Mouse (Mus musculus): ENCODE measurements around the gene Dusp1. TPM values are rescaled to one million over a fixed set of nuclear protein-coding genes. Genes with fewer than 3 reads are reported as not detected.
A peak's percentile ranks its signal among the peaks of the same experiment; 100 is the strongest.

Dusp1 gene
- polyA plus RNA-seq, 1 experiment from 2014 or later = 18.9 TPM

- peaks cover 13% of the 10 kb centered on the region for H3K9me3 ChIP-seq
- no peaks in the 10 kb centered on the region for H3K36me3 ChIP-seq
- no peak overlapping the region for H3K27ac ChIP-seq
- WGBS = 76% methylated on average over 8 of the region's 8 CpGs
- no peak overlapping the region for H3K4me2 ChIP-seq (replicated peaks)
- H3K4me1 ChIP-seq = peaks cover 4% of the 10 kb centered on the region
- H3K9ac ChIP-seq = no peak overlapping the region
- no peak for ATAC-seq (ENCODE audit: low FRiP score, low read depth)
- H3K4me3 ChIP-seq = no peak overlapping the region
- no peaks in the 10 kb centered on the region for H3K27me3 ChIP-seq
Measured at GRCm38 (mm10) chr17:26488711-26489403, 73.1 kb downstream of the Dusp1 start.

DNA sequence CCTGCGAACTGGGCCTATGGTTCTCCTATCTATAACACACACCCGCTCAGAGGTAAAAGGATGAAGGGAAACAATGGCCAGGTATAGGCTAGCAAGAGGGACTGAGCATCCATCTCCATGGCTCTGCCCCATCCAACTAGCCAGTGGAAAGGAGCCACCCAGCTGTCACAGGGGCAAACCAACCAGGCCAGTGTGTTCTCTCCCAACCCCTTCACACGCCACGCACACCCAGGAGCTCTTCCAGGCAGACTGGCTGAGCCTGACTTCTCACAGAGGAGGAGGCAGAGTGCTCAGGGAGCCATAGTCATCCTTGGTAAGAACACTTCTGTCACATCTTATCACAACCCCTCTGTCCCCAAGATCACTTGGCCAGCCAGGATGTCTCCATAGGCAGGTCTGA is 74.0 kb downstream of the Dusp1 start:
- no peak overlapping the region for H3K4me2 ChIP-seq (replicated peaks)
- no peaks in the 10 kb centered on the region for H3K27me3 ChIP-seq
- ATAC-seq (ENCODE audit: low FRiP score, low read depth) = no peak
- H3K36me3 ChIP-seq = no peaks in the 10 kb centered on the region
- H3K27ac ChIP-seq = no peak overlapping the region
- H3K4me1 ChIP-seq = peaks cover 4% of the 10 kb centered on the region
- H3K9ac ChIP-seq = no peak overlapping the region
- H3K9me3 ChIP-seq = peaks cover 7% of the 10 kb centered on the region; the same call in 1 of the 2 replicates
- 97% methylated on average over 4 of the region's 4 CpGs for WGBS
- no peak overlapping the region for H3K4me3 ChIP-seq

GRCm38 (mm10) chr17:26487266-26487665 is 74.7 kb downstream of the Dusp1 start:
- Histone ChIP-seq H3K27ac (no peak overlapping the region), H3K4me3 (no peak overlapping the region), H3K36me3 (no peaks in the 10 kb centered on the region), H3K27me3 (no peaks in the 10 kb centered on the region), H3K4me2 (replicated peaks) (no peak overlapping the region), H3K4me1 (peaks cover 4% of the 10 kb centered on the region), H3K9ac (no peak overlapping the region), H3K9me3 (0 out of 2 replicates have a peak, but pooled peaks cover under 1% of the 10 kb centered on the region)
- 45% methylated on average over 5 of the region's 5 CpGs for WGBS
- ATAC-seq (ENCODE audit: low FRiP score, low read depth) = no peak

- Histone ChIP-seq H3K9me3 (no peaks in the 10 kb centered on the region), H3K4me3 (no peak overlapping the region), H3K27me3 (no peaks in the 10 kb centered on the region), H3K4me2 (replicated peaks) (no peak overlapping the region), H3K9ac (no peak overlapping the region), H3K27ac (0 out of 2 replicates have a peak overlapping the region, but pooled peaks have one; percentile 12), H3K4me1 (peaks cover 4% of the 10 kb centered on the region), H3K36me3 (no peaks in the 10 kb centered on the region)
- no peak for ATAC-seq (ENCODE audit: low FRiP score, low read depth)
- 63% methylated on average over 14 of the region's 14 CpGs for WGBS
Measured at GRCm38 (mm10) chr17:26484626-26485421, 77.1 kb downstream of the Dusp1 start.

DNA sequence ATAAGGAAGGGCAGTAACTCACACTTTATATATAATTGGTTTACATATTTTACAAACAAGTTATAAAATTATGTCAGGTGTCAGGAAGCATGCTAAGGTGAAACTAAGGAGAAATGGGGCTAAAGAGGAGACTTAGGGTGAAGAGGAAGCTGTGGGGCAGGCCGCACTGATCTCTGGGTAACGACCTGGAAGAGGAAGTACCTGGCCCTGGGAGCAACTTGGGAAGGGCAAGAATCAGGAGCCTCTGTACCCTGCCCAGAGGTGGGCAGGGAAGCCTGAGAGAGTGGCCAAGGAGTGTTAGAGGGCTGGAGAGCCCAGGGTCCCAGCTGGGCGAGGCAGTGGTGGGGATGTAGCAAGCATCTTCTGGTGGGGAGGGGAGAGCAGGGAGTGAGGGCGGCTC is 81.0 kb downstream of the Dusp1 start:
- ATAC-seq (ENCODE audit: low FRiP score, low read depth) = no peak

DNA sequence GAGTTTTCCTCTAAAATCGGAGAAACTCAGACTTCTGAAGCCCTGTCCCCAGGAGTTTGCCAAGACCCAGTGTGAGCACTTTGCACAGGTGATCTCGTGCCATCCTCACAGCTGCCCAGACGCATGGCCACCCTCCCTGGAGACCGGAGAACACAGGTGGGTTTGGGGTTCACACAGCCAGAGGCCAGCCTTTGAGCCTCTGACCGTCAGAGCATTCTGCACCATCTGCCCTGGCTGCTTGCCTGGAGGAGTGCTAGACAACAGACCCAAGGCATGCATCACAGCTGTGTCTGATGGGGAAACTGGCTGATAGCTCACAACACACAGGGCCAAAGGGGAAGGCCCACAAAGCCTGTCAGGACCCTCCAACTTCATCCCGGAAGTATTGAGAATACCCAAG is 82.3 kb downstream of the Dusp1 start:
- Histone ChIP-seq H3K27me3 (no peaks in the 10 kb centered on the region), H3K36me3 (no peaks in the 10 kb centered on the region), H3K4me1 (peaks cover 17% of the 10 kb centered on the region), H3K9me3 (no peaks in the 10 kb centered on the region), H3K9ac (no peak overlapping the region), H3K4me3 (no peak overlapping the region), H3K4me2 (replicated peaks) (no peak overlapping the region), H3K27ac (no peak overlapping the region)
- 72% methylated on average over 6 of the region's 6 CpGs for WGBS
- no peak for ATAC-seq (ENCODE audit: low FRiP score, low read depth)

More for the DNA sequence above, 81.0 kb downstream of the Dusp1 start:
- Histone ChIP-seq H3K9ac (no peak overlapping the region), H3K36me3 (no peaks in the 10 kb centered on the region), H3K27ac (no peak overlapping the region), H3K27me3 (no peaks in the 10 kb centered on the region), H3K4me2 (replicated peaks) (no peak overlapping the region), H3K9me3 (no peaks in the 10 kb centered on the region), H3K4me3 (no peak overlapping the region), H3K4me1 (peaks cover 21% of the 10 kb centered on the region)
- WGBS = 79% methylated on average over 4 of the region's 4 CpGs

- Histone ChIP-seq H3K36me3 (no peaks in the 10 kb centered on the region), H3K4me3 (no peak overlapping the region), H3K27me3 (no peaks in the 10 kb centered on the region), H3K4me2 (replicated peaks) (no peak overlapping the region), H3K9me3 (no peaks in the 10 kb centered on the region), H3K9ac (no peak overlapping the region), H3K4me1 (peaks cover 17% of the 10 kb centered on the region), H3K27ac (no peak overlapping the region)
- ATAC-seq (ENCODE audit: low FRiP score, low read depth) = no peak
- WGBS = 76% methylated on average over 4 of the region's 4 CpGs
Measured at GRCm38 (mm10) chr17:26478672-26479071, 83.3 kb downstream of the Dusp1 start.

DNA sequence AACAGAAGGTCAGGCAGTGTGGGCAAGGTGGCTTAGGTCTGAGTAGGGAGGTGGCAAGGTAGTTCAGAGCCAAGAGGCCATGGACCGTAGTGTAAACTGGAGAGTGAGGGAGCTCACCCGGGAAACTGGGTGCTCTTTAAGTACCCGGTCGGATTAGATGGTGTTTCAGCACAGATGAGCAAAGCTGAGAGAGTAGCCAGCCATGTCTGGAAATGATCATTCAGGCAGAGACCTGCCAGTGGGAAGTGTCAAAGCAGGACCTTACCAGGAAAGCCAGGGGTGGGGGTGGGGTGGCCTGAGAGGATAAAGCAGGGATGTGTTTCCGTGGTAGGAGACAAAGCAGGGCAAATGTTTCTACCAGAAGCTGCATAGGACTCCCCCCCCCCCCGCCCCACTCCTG is 85.1 kb downstream of the Dusp1 start:
- WGBS = 22% methylated on average over 6 of the region's 6 CpGs
- no peak overlapping the region for H3K9ac ChIP-seq
- no peak overlapping the region for H3K4me2 ChIP-seq (replicated peaks)
- no peak overlapping the region for H3K4me3 ChIP-seq
- H3K9me3 ChIP-seq = no peaks in the 10 kb centered on the region
- no peak for ATAC-seq (ENCODE audit: low FRiP score, low read depth)
- H3K27me3 ChIP-seq = no peaks in the 10 kb centered on the region
- H3K4me1 ChIP-seq = peaks cover 17% of the 10 kb centered on the region
- no peak overlapping the region for H3K27ac ChIP-seq
- no peaks in the 10 kb centered on the region for H3K36me3 ChIP-seq

DNA sequence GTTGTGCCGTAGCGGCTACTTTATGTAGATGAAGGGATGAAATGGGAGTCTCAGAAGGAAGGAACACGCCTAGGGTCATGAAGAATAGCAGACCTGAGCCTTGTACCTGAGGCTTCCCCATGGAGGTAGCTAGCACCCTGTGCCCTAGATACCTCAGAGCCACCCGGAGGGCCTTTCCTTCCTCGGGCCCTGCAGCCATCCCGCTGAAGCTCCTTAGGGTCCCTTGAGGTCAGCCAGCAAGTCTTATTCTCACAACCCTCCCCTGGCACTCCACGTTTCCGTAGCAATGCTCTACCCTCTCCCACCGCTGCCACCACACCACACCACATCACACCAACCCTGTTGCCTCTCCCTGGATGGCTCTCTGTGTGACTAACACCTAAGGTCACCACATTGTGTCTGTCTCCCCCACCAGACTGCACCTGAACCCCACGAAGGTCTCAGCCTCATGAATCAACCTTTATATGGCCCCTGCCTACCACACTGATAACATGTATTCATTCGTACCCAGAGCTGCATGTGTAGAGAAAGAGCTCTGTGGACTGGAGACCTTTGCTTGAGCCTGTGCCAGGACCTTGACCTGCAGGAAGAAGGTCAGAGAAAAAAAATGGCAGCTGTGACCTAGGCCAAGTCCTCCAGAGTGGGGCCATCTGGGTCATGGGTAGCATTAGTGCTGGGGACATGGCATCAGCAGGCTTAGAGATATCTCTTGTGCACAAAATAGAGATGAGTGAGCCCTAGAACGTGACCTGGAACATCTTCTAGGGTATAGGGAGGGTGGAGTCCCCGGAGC is 93.6 kb downstream of the Dusp1 start:
- H3K36me3 ChIP-seq = no peaks in the 10 kb centered on the region
- no peak overlapping the region for H3K4me3 ChIP-seq
- peaks cover 2% of the 10 kb centered on the region for H3K4me1 ChIP-seq
- H3K9ac ChIP-seq = no peak overlapping the region
- H3K27ac ChIP-seq = no peak overlapping the region
- 82% methylated on average over 13 of the region's 13 CpGs for WGBS
- H3K4me2 ChIP-seq (replicated peaks) = no peak overlapping the region
- H3K9me3 ChIP-seq = no peaks in the 10 kb centered on the region
- no peak for ATAC-seq (ENCODE audit: low FRiP score, low read depth)
- 0 out of 2 replicates have a peak, but pooled peaks cover 3% of the 10 kb centered on the region for H3K27me3 ChIP-seq

- no peaks in the 10 kb centered on the region for H3K9me3 ChIP-seq
- H3K4me3 ChIP-seq = no peak overlapping the region
- no peak for ATAC-seq (ENCODE audit: low FRiP score, low read depth)
- H3K4me1 ChIP-seq = peaks cover 2% of the 10 kb centered on the region
- no peak overlapping the region for H3K4me2 ChIP-seq (replicated peaks)
- no peak overlapping the region for H3K9ac ChIP-seq
- 78% methylated on average over 4 of the region's 4 CpGs for WGBS
- no peaks in the 10 kb centered on the region for H3K36me3 ChIP-seq
- no peak overlapping the region for H3K27ac ChIP-seq
- H3K27me3 ChIP-seq = 0 out of 2 replicates have a peak, but pooled peaks cover 8% of the 10 kb centered on the region
Measured at GRCm38 (mm10) chr17:26467619-26468018, 94.3 kb downstream of the Dusp1 start.

DNA sequence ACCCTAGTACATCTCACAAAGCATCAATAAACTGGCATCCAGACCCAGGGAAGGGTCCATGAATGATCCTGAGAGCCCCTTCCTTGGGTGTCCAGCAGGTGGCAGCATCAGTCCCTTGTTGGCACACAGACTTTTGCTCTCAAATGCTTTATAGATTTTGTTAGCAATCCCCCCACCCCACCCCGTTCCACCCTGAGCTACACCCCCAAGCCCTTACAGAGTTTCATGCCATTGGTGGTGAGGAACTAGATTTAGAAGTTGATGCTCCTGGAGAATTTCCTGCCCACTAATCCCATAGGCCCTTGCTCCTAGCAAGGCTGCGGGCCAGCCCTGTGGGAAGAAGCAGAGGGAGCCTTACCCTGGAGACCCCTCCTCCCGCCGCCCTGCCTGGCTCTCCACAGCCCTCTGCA is 95.2 kb downstream of the Dusp1 start:
- Histone ChIP-seq H3K9ac (no peak overlapping the region), H3K4me2 (replicated peaks) (peak overlapping the region; percentile 51), H3K27me3 (0 out of 2 replicates have a peak, but pooled peaks cover 8% of the 10 kb centered on the region), H3K4me1 (peaks cover 2% of the 10 kb centered on the region), H3K4me3 (peak overlapping the region; percentile 19; the same call in 1 of the 2 replicates), H3K36me3 (no peaks in the 10 kb centered on the region), H3K27ac (no peak overlapping the region), H3K9me3 (no peaks in the 10 kb centered on the region)
- ATAC-seq (ENCODE audit: low FRiP score, low read depth) = peak; percentile 29; the same call in 1 of the 2 replicates
- WGBS = 5% methylated on average over 4 of the region's 4 CpGs

DNA sequence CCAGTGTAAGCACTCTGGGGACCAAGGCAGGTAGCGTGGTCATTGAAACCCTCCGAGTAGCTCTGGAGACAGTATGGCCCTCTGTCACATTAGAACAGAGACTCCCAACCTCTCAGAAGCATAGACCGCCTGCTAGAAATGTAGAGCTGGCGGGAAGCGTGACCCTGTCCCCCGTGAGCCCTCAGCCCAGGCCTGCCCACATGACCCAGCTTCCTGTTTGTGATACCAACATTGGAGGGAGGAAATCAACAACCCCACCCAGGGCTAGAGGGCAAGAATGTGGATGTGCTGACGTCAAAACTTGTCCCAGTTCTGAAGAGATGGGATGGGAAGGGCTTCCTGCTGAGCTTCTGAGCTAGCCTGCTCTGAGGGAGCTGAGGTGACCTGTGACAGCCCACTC is 97.0 kb downstream of the Dusp1 start:
- Histone ChIP-seq H3K27ac (no peak overlapping the region; the same call in 1 of the 2 replicates), H3K9ac (no peak overlapping the region), H3K9me3 (no peaks in the 10 kb centered on the region), H3K4me1 (peaks cover 2% of the 10 kb centered on the region), H3K4me2 (replicated peaks) (no peak overlapping the region), H3K36me3 (no peaks in the 10 kb centered on the region), H3K4me3 (no peak overlapping the region), H3K27me3 (0 out of 2 replicates have a peak, but pooled peaks cover 8% of the 10 kb centered on the region)
- ATAC-seq (ENCODE audit: low FRiP score, low read depth) = no peak
- WGBS = 67% methylated on average over 7 of the region's 7 CpGs
